Mouse (Mus musculus) bone marrow macrophage, adult 2 months (primary cell): ENCODE results near the gene Hmmr. TPM values are rescaled to one million over a fixed set of nuclear protein-coding genes. Genes with fewer than 3 reads are reported as not detected.

Source experiments
- H3K27ac ChIP-seq: 2 replicates; pipeline ENCODE4 v1.5.1; 2012; ENCODE audit warnings: low read depth, low read length; ENCODE audit not compliant: insufficient read depth
- H3K4me1 ChIP-seq: 2 replicates; pipeline ENCODE4 v1.6.1; 2012; ENCODE audit warnings: low read length; ENCODE audit not compliant: control insufficient read depth, insufficient read depth
- H3K4me3 ChIP-seq: 2 replicates; pipeline ENCODE4 v1.5.1; 2012; ENCODE audit warnings: mild to moderate bottlenecking, low read length, moderate library complexity; ENCODE audit not compliant: insufficient read depth
- CTCF ChIP-seq: IDR thresholded peaks from 2 replicates; pipeline ENCODE4 v1.5.1; 2012; ENCODE audit warnings: low read depth, mild to moderate bottlenecking, low read length, moderate library complexity
- POLR2A ChIP-seq: IDR thresholded peaks from 2 replicates; pipeline ENCODE4 v1.6.1; 2012; ENCODE audit warnings: mild to moderate bottlenecking, low read depth, low read length, borderline replicate concordance
- polyA plus RNA-seq: library from polyadenylated mRNA; stranded (reverse); fragments of >200 nt; gene quantifications from 2 replicates; pipeline ENCODE4 v1.2.4, GENCODE M21; 2012; ENCODE audit not compliant: missing spikeins, insufficient read depth, insufficient read length

Gene Hmmr
- polyA plus RNA-seq, 1 experiment = 19.7 TPM

GRCm38 (mm10) chr11:40695103-40695502 is 38.1 kb downstream of the Hmmr start, which contains the start of gene Mat2b:
Gene Mat2b (minus strand): TSS chr11:40695203.
- peaks cover 10% of the 10 kb centered on the region for H3K4me1 ChIP-seq
- peak within 1 kb of the TSS; percentile 88 for H3K4me3 ChIP-seq
- H3K27ac ChIP-seq = peak within 1 kb of the TSS; percentile 95
- TF ChIP-seq CTCF (no peak), POLR2A (no peak)

GRCm38 (mm10) chr11:40694311-40695087 is 38.7 kb downstream of the Hmmr start:
- peaks cover 15% of the 10 kb centered on the region for H3K4me1 ChIP-seq
- H3K4me3 ChIP-seq = peak overlapping the region; percentile 88
- TF ChIP-seq CTCF (no peak), POLR2A (0 out of 2 replicates have a peak, but pooled peaks have one; percentile 60)
- peak overlapping the region; percentile 95 for H3K27ac ChIP-seq

- 0 out of 2 replicates have a peak, but pooled peaks have one; percentile 5 for TF ChIP-seq CTCF
- no peak for TF ChIP-seq POLR2A
- Histone ChIP-seq H3K27ac (peak overlapping the region; percentile 76), H3K4me3 (peak overlapping the region; percentile 84), H3K4me1 (peaks cover 15% of the 10 kb centered on the region)
These were observed 39.8 kb downstream of the Hmmr start for GRCm38 (mm10) chr11:40693366-40693951.

- H3K4me3 ChIP-seq = peak overlapping the region; percentile 84
- H3K27ac ChIP-seq = peak overlapping the region; percentile 76
- TF ChIP-seq POLR2A = no peak
- TF ChIP-seq CTCF = no peak
- peaks cover 15% of the 10 kb centered on the region for H3K4me1 ChIP-seq
These were observed 40.5 kb downstream of the Hmmr start for GRCm38 (mm10) chr11:40692511-40693365.

GRCm38 (mm10) chr11:40692101-40692509 is 41.1 kb downstream of the Hmmr start:
- Histone ChIP-seq H3K4me1 (peaks cover 15% of the 10 kb centered on the region), H3K4me3 (peak overlapping the region; percentile 84), H3K27ac (peak overlapping the region; percentile 54)
- TF ChIP-seq POLR2A (no peak), CTCF (no peak)

- no peak for TF ChIP-seq POLR2A
- TF ChIP-seq CTCF = no peak
- H3K4me3 ChIP-seq = 0 out of 2 replicates have a peak overlapping the region, but pooled peaks have one; percentile 2
- peaks cover 15% of the 10 kb centered on the region for H3K4me1 ChIP-seq
- no peak overlapping the region for H3K27ac ChIP-seq
These were observed 42.6 kb downstream of the Hmmr start for GRCm38 (mm10) chr11:40690444-40691127.

- Histone ChIP-seq H3K27ac (no peak overlapping the region), H3K4me3 (no peak overlapping the region), H3K4me1 (no peaks in the 10 kb centered on the region)
- TF ChIP-seq CTCF = no peak
These were observed 49.9 kb downstream of the Hmmr start for GRCm38 (mm10) chr11:40683295-40683694.

- no peaks in the 10 kb centered on the region for H3K4me1 ChIP-seq
- no peak for TF ChIP-seq POLR2A
- TF ChIP-seq CTCF = no peak
- no peak overlapping the region for H3K27ac ChIP-seq
- H3K4me3 ChIP-seq = no peak overlapping the region
These were observed 50.8 kb downstream of the Hmmr start for GRCm38 (mm10) chr11:40682456-40682855.

GRCm38 (mm10) chr11:40677169-40677568 is 56.1 kb downstream of the Hmmr start:
- Histone ChIP-seq H3K27ac (no peak overlapping the region), H3K4me3 (no peak overlapping the region), H3K4me1 (no peaks in the 10 kb centered on the region)
- peak; percentile 37; the same call in 1 of the 2 replicates for TF ChIP-seq CTCF
- TF ChIP-seq POLR2A = no peak
